Mouse (Mus musculus) neutrophil, adult 5-6 weeks (primary cell): ENCODE results near the gene Scamp1. TPM values are rescaled to one million over a fixed set of nuclear protein-coding genes. Genes with fewer than 3 reads are reported as not detected.
"Not testable (repeated sequence)": the region's sequence is repeated elsewhere in the genome, so short reads cannot be mapped to it uniquely, and the experiment has no call there.

Experiments
- ATAC-seq: fragments of 151-379, 151-347 bp; 2 replicates; pipeline ENCODE4 v1.8.0; 2017; ENCODE audit warnings: mild to moderate bottlenecking, moderate TSS enrichment; ENCODE audit not compliant: insufficient number of reproducible peaks, poor library complexity, low FRiP score, severe bottlenecking; ENCODE audit errors: extremely low read depth
- total RNA-seq: library from RNA; stranded (forward); fragments of 200-1000 nt; gene quantifications from 2 replicates; pipeline ENCODE4 v1.2.3, GENCODE M21; 2017

Gene Scamp1
- total RNA-seq: 3.6 and 4.4 TPM in 2 replicates

DNA sequence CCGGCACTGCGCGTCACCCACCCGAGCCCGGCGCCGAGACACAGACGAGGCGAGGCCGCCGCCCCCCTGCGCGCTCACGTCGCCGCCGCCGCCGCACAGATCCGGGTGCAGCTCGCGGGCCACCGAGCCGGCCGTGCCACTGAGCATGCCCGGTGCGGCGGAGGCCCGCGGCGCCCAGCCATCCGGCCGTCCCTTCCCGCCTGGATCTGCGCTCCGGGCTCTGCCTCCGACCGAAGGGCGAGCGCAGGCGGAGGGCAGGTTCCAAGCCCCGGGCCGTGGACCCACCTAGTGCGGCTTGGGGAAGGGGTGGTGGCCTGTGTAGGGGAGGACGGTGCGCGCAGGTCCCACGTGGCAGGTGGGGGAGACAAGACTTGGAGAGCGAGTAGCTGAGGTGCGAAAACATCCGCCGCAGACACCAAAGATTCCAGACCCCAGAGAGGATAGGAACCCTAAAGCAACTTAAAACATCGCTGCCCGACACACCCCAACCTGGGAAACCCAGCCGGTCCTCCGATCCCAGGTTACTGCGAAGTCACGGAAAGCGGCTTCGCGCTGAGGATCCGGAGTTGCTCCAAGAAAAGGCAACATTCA is at the start of gene Scamp1:
Gene Scamp1 (minus strand): TSS at position 577 of the 591 bp plus-strand sequence.
- peak; percentile 40 for ATAC-seq

DNA sequence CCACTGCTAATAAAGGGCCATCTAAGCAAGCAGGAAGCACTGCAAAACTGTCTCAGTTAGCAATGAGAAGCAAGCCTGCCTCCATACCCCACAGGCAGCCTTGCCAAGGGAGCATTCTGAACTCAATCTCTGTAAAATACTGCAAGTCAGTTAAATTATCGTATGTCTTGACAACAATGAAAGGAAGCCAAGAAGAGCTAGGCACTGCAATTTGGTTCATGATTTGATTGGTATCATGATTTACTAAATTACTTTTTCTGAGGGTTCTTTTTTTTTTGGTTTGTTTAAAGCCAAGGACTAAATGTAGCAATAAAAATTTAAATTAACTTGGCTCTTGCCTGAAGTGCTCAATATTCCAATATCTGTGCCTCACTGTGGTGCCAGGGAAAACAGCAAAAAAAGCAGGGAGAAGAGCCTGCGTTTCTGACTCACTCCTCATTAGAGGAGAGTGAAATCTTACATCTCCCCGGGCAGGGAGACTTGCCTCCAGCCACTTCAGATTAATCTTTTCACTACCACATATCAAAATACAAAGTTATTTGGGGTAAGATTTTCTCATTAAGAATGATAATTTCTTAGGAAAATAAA is 44.8 kb upstream of the Scamp1 start:
- no peak for ATAC-seq

DNA sequence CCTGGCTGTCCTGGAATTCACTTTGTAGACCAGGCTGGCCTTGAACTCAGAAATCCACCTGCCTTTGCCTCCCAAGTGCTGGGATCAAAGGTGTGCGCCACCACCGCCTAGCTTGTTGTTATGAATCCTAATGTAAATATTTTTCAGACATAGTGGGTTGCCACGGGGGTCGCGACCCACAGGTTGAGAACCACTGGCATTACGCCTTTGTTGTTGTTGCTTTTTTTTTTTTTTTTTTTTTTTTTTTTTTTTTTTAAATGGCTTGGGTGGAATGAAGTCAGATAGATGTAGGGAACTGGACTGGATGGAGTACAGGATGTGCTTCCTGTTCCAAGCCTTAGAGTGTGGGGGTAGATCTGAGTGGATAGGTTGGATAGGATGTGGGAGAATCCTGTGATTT is 43.3 kb upstream of the Scamp1 start:
- ATAC-seq: not testable (repeated sequence)

DNA sequence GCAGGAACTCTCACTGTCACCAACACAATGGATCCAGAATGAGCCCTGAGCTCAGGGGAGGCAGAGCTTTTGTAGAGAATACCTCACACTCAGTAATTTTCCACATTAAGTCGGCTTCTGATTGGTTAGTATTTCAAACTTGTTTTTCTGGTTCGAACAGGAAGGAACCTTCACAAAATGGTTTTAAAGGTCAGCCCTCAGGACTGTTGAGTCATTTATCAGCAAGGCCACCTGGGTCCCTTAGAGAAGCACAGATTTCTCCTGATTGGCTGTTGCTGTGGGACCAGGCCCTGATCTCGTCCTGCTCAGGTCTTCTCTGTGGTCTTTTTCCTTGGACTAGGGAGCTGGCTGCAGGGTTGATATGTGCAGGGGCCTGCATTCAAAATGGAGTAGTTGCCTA is 42.4 kb upstream of the Scamp1 start:
- no peak for ATAC-seq

DNA sequence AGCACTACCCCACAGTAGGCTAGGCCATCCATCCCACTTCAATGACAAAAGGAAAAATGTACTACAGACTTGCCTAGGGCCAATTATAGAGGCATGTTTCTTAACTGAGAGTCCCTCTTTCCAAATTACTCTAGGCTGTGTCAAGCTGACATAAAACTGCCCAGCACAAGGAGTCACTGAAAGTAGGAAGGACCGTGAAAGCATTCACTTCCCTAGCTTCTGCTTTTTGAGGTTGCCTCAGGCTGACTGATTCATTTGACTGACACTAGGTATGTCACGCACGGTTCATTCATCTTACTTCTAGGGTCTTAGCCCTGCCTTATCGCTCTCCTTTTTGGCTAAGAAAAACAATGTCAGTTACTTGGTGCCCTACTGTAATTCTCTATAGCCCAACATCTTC is 36.8 kb upstream of the Scamp1 start:
- ATAC-seq: no peak

DNA sequence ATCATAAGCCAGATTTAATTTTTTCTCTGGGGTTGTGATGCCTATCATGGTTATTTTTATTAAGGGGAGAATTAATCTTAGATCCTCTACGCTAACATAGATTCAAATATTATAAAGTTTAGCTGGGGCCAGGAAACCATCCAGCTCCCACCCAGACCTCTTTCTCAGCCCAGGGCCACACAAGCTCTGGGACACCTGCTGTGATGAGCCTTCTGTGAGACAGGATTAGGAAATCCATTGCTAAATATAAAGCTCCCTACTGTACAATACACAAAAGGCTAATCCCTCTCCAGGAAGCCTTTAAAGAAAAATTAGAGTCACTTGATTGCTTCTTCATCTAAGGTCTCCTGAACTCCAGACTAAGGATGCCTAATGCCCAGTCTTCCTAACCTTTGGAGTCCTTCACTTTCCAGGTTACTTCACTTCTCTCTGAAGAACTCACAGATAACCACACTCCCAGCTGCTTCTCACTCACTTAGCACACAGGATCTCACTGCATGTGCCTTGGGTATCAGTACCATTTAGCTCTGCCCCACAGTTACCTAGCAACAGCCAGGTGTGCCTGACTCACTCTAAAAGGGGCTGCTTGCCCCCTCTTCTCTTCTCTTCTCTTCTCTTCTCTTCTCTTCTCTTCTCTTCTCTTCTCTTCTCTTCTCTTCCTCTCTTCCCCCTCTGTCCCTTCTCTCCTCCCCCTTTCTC is 35.6 kb upstream of the Scamp1 start:
- ATAC-seq: no peak

DNA sequence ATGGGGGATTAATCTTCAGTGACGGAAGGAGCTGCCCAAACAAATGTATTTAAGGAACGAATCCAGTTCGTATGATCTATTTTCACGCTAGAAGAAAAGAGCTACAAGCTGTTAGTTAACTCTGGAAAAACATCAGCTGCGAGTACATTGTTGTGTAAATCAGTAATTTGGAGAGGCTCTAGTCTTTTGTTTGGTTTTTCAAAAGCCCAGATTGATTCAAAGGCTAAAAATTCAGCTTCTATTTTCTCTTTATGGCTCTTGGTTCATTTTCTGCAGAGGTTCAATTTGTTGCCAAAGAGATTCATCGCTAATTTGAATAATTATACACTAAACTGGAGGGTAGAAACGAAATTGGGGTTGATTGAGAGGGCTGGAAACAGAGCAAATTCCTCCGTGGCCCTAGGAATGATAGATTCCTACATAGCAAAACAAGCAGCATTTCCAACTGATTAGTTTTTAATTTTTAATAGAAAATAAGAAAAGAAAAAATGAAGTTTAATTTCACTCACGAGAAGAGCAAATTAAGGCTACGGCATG is 31.4 kb upstream of the Scamp1 start:
- no peak for ATAC-seq

DNA sequence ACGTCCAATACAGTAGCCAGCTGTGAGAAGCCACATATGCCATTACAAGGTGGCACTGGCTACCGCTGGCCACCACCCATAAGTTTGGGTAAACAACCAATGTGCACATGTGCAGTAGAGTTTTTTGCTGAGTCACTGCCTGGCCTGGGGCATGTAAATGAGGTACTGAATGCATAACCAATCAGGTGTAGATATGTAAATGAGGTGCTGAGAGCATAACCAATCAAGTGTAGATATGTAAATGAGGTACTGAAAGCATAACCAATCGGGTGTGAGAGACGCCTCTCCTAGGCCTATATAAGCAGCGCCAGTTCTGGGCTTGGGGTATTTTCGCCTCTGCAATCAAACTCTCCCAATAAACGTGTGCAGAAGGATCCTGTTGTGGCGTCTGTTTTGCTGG is 27.2 kb upstream of the Scamp1 start:
- not testable (repeated sequence) for ATAC-seq

DNA sequence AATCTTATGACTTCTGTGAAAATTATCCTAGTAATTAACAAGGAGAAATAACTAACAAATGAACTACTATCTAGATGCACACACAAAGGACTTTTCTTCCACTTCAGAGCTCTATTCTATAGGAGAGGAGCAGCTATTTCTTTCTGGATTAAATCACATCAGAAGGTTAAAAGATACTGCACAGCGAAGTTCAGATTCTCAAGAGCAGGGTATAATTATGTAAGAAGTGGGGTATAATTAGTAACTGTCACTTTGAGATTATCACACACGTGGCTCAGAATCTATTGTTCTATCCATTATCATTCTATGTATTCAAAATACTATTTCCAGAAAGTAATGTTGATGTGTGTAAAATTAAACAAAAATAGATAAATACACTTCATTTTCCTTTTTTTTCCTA is 22.6 kb upstream of the Scamp1 start:
- ATAC-seq: no peak

DNA sequence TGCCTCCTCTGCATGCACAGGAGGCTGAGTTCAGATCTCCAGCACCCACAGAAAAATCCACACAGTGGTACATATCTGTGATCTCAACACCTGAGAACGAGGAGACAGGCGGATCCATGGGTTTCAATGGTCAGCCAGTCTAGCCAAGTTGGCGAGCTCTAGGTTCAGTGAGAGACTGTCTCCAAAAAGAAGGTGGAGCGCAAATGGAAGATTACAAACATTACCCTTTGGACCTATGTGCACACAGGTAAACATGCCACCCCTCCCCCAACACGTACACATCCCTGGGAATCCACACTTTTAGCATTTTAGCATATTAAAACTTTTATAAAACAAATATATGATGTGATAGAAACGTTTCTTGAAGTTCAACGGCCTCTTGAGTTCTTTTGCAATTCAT is 21.9 kb upstream of the Scamp1 start:
- ATAC-seq: no peak

DNA sequence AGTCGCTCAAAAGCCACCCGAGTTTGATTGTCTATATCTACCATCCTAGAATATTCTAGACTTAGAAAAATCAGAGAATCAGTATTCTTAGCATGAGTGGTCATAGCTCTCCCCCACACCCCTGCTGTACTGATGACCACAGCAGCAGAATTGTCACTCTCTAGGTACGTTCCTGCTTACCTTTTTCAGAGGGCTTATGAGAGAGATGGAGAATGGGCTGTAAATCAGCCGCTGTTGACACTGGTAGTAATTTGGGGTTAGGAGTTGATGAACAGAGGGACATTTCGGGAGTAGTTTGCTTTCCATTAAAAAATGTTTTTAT is 21.3 kb upstream of the Scamp1 start:
- no peak for ATAC-seq

DNA sequence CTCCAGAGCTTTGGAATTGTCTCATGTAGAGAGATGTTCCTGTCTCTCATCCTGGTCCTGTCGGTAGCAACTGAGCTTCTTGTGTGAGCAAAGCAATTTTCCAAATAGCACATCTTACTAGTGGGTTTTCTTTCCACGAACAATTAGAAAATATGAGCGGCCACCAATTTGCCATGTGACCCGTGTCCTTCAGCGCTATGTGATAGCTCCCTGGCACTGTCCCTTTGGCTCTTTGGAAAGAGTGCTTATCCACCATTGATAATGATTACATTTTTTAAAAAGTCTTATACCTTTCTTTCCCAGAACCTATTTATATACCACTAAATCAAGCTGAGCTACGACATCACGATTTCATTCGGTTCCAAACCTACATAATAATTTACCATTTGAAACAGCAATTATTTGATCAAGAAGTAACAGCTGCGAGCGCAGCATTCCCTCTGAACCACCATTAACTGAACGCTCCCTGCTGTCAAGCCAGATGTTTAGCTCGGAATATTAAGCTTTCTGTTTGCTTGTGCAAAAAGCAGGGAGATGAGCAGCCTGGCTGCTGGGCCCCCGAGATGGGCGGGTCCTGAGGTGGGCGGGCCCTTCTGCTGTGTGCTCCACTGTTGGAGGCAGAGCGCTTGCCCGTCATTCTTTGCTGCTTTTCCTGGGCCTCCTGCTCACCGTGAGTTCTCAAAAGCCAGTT is 20.8 kb upstream of the Scamp1 start:
- ATAC-seq: no peak

DNA sequence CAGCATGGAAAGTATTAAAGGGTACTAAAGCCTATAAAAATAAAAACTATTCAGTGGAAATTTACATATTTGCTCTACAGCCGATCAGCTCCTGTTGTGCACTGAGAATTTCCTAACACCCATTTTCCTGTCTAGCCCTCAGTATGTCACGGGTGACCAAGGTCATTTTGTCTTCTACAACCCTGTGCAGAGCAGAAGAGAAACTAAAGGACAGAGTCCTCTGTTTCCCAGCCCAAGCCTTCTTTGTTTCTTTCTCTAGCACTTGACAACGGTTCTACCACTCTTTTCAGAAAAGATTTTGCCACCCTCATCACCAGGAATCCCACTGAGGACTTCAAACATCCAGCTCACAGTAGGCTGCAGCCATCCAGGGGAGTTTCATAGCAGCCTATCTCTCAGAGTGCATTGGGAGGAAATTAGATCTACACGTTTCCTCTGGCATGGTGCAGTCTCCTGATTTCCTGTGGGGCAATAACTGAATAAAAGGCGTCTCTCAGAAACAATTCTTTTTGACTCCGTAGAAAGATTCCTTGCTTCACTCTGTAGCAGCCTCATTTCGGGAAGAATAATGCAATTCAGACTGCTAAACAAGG is 15.4 kb upstream of the Scamp1 start:
- no peak for ATAC-seq

DNA sequence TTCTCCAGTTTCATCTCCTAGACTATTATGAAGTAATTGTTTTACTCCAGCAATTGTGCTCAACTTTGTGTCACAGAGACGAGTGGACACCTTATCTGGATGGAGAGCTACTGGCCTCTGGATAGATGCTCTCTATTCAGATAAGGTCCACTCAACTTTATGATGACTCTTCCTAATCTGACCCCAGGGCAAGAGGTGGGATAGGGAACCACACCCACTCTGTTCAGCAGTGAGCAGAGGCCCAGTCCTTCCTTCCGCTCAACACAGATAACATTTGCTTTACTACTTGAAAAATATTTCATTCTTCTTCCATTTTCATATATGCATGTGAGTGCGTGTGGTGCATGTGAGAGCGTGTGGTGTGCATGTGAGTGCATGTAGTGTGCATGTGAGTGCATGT is 14.6 kb upstream of the Scamp1 start:
- ATAC-seq: no peak

DNA sequence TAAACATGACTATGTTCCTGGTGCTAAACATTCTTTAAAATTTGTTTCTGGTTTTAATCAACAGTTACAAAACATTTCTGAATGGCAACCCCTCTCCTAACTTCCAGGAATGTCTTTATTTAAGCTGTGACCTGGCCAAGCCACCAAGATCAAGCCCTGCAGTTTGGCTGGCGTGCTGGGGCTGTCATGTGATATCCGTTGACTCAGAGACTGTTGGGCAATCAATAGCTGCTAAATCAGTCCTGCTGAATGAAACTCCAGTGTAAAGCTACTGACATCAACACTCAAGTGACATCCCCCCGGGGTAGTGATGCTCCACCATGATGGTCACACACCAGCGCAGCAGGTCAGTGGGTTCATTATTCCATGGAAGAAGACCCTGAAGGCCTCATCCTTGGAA is 12.7 kb upstream of the Scamp1 start:
- no peak for ATAC-seq

DNA sequence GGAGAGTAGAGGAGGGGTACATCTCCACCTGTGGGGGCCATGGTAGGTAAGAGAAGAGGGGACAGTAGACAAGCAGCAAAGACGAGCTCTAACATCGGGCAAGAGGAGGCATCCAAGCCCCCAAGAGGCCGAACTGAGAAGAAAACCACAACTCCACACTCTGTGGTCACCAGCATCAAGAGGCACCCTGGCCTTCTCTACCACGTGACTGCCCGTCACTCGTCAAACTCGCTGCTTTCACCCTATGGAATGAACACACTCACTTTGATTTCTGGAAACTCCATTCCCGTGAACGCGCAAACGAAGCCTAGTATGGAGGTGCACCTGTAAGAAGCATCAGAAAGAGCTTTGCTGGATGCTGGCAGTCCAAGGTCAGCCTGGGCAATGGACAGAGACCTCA is 10.7 kb upstream of the Scamp1 start:
- ATAC-seq: no peak

DNA sequence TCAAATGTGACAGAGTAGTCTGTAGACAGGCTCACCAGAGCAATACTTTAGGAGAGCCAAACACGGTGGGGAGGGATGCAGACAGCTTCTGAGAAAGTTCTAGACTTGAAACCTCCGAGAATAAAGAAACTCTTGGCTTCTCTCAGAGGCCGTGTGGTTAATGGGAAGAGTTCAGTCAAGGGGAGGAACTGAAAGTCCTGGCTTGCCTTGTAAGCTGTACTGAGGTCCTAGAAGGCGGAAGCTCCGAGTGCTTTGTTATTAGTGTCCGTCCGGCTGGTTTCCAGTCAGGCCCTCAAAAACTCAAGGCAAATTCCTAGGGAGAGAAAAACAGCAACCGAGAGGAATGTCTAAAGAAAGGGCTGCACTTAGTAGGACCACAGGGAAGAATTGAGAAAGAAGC is 10.3 kb upstream of the Scamp1 start:
- ATAC-seq: peak; percentile 46; the same call in 1 of the 2 replicates

DNA sequence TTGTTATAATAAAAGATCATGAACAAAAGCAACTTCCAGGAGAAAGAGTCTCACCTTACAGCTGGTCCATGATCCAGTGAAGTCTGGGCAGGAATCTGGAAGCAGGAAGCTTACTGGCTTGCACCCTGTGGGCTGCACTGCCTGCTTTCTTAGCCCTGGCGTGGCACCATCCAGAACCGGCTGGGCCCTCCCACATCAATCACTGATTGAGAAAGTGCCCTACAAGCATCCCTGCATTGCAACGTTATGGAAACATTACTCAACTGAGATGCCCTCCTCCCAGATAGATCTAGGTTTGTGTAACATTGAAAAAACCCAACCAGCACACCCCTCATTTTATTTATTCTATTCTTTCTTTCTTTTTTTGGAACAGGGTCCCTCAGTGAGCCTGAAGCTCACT is 9.2 kb upstream of the Scamp1 start:
- no peak for ATAC-seq

DNA sequence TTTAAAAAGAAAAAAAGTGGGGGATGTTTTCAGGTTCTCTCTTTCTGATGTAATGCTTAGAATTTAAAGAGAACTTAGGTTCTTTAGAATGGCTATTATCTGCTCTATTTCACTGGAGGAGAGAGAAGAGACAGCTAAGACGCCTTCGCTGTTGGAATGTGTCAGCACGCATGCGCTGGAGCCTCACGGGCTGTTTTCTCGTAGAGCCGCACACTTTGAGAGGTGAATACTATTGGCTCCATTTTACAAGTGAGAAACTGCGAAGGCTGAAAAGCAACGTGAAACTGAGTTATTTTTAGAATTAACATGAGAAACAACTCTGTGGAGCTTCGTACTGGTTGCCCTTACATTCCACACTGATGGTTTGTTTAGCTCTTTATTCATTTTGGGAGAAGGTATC is 8.3 kb upstream of the Scamp1 start:
- ATAC-seq: no peak

DNA sequence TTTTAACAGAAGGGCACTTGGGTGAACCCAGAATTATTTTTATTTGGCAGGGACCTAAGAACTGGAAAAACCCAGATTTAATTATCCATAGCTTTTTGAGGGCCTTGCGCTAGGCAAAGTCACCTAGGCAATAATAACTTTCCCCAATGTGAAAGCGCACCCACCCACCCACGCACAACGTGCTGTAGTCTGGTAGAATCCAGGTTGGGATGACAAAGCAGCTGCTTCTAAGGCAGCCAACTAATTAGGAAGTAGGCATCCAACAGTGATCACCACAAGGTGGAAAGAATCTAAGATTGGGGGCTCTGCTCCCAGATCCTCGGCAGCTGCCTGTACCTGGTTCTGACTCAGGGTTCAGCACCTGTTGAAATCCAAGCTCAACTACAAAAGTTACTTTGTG is 538 bp upstream of the Scamp1 start:
- no peak for ATAC-seq
